Mouse (Mus musculus) layer of hippocampus, postnatal 14 days (tissue): Measurements from ENCODE around the gene Nptn. TPM values are rescaled to one million over a fixed set of nuclear protein-coding genes. Genes with fewer than 3 reads are reported as not detected.

Experiments used
- DNase-seq, 2 experiments: peaks; one replicate each; pipeline ENCODE4 v3.0.0; 2021 to 2022; ENCODE audit warnings: low spot score in 2 of 2, mixed read lengths in 1 of 2
- total RNA-seq, 2 experiments: library from RNA; stranded (reverse); gene quantifications; 2 replicates each; pipeline ENCODE4 v1.2.3; 2021

The Nptn gene
- total RNA-seq, 2 experiments from 2014 or later = 800 to 831 TPM

GRCm38 (mm10) chr9:58683372-58683771 lies 101.3 kb downstream of the Nptn start:
- no peak for DNase-seq

GRCm38 (mm10) chr9:58685290-58685689 lies 103.2 kb downstream of the Nptn start:
- DNase-seq = no peak

- no peak for DNase-seq
Measured at GRCm38 (mm10) chr9:58688076-58688475, 106.0 kb downstream of the Nptn start.

- no peak for DNase-seq
Measured at GRCm38 (mm10) chr9:58690701-58691100, 108.7 kb downstream of the Nptn start.

GRCm38 (mm10) chr9:58691471-58691870 lies 109.4 kb downstream of the Nptn start:
- DNase-seq = no peak

GRCm38 (mm10) chr9:58698486-58698885 lies 116.4 kb downstream of the Nptn start:
- DNase-seq = no peak

GRCm38 (mm10) chr9:58701751-58702150 lies 119.7 kb downstream of the Nptn start:
- DNase-seq = no peak

- no peak for DNase-seq
Measured at GRCm38 (mm10) chr9:58703766-58704165, 121.7 kb downstream of the Nptn start.

GRCm38 (mm10) chr9:58706024-58706423 lies 124.0 kb downstream of the Nptn start:
- no peak for DNase-seq

Other genes starting within 250 kb of the Nptn start
- not detected for gene Tbc1d21, start 211.8 kb upstream of the Nptn start, total RNA-seq
- gene Insyn1, start 93.6 kb upstream of the Nptn start, total RNA-seq = 100 to 1,000 TPM; 187 to 197 TPM
- gene Cd276, start 26.8 kb upstream of the Nptn start, total RNA-seq = 10 to 100 TPM in 1 of 2 experiments, 1 to 10 TPM in 1; 8.9 to 10.8 TPM
- under 1 TPM in 1 of 2 experiments, not detected in 1; 0.60 TPM for gene Rec114, start 161.7 kb downstream of the Nptn start, total RNA-seq
- 1 to 10 TPM; 4.3 to 6.0 TPM for gene Hcn4, start 241.2 kb downstream of the Nptn start, total RNA-seq